Mouse (Mus musculus) C2C12 (cell line): ENCODE results near the gene Ror1. TPM values are rescaled to one million over a fixed set of nuclear protein-coding genes. Genes with fewer than 3 reads are reported as not detected.

Source experiments
- H3K27me3 ChIP-seq: one replicate; pipeline ENCODE4 v1.6.1; 2011; ENCODE audit not compliant: control insufficient read depth, insufficient read depth, insufficient read length
- H3K36me3 ChIP-seq: one replicate; pipeline ENCODE4 v1.6.1; 2011; ENCODE audit not compliant: control insufficient read depth, insufficient read depth
- H3K4me3 ChIP-seq: one replicate; pipeline ENCODE4 v1.5.1; 2011; ENCODE audit warnings: mild to moderate bottlenecking, control low read depth; ENCODE audit not compliant: poor library complexity, insufficient read depth, severe bottlenecking
- H3K79me2 ChIP-seq: one replicate; pipeline ENCODE4 v1.6.1; 2011; ENCODE audit not compliant: control insufficient read depth, insufficient read depth
- H3K79me3 ChIP-seq: one replicate; pipeline ENCODE4 v1.6.1; 2011; ENCODE audit warnings: low read depth, control low read depth
- H3ac ChIP-seq: one replicate; pipeline ENCODE3; 2011; ENCODE audit warnings: low read depth; ENCODE audit not compliant: control insufficient read depth, insufficient read length
- CEBPB ChIP-seq: IDR thresholded peaks from one replicate; pipeline ENCODE4 v1.6.1; 2011; ENCODE audit warnings: low read depth, mild to moderate bottlenecking, control low read depth, moderate library complexity
- CTCF ChIP-seq: IDR thresholded peaks from one replicate; pipeline ENCODE4 v1.5.1; 2011; ENCODE audit not compliant: control insufficient read depth, insufficient read depth, insufficient read length
- FOSL1 ChIP-seq: IDR thresholded peaks from one replicate; pipeline ENCODE4 v1.8.0; 2011; ENCODE audit warnings: mild to moderate bottlenecking, low read length; ENCODE audit not compliant: poor library complexity, insufficient read depth, severe bottlenecking
- MAX ChIP-seq: IDR thresholded peaks from one replicate; pipeline ENCODE4 v1.6.1; 2011; ENCODE audit warnings: mild to moderate bottlenecking, control low read depth
- MYOD1 ChIP-seq: IDR thresholded peaks from one replicate; pipeline ENCODE4 v1.6.1; 2011; ENCODE audit warnings: low read depth; ENCODE audit not compliant: control insufficient read depth, insufficient read length
- MYOG ChIP-seq: IDR thresholded peaks from one replicate; pipeline ENCODE4 v1.6.1; 2011; ENCODE audit not compliant: control insufficient read depth, insufficient read length; ENCODE audit errors: extremely low read depth
- USF1 ChIP-seq: IDR thresholded peaks from one replicate; pipeline ENCODE4 v1.6.1; 2011; ENCODE audit warnings: low read depth, mild to moderate bottlenecking, control low read depth, moderate library complexity
- polyA plus RNA-seq: library from polyadenylated mRNA; unstranded; fragments of >200 nt; fragmentation: generic; extraction: Trizol; gene quantifications from one replicate; pipeline ENCODE4 v1.2.1, GENCODE M21; 2012; ENCODE audit warnings: missing spikeins

The Ror1 gene
- polyA plus RNA-seq, 1 experiment, result 0.04 TPM

DNA sequence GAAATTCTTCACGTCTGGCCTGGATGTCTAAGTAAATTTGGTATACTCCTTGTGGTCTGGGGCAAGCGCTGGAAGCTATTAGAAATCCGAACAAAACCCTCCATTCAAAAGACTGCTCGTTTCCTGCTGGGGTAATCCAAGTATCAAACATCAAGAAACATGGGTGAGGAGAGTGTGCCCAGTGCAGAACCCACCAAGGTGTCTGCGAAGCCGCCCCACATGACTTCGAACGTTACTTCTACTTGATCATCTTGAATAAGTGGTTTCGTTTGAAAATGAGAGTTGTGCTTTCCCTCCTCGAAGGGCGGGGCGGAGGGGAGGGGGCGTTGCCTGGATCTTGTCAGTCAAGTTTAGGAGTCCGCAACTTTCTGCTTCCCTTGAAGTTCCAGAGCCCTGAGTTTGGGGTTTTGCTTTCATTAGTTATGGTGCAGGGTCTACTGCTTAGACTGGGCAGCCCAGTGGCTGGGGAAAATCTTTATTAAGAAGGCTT, 74.6 kb downstream of the Ror1 start:
- Histone ChIP-seq H3K27me3 (no peaks in the 10 kb centered on the region), H3K79me3 (no peaks in the 10 kb centered on the region), H3K4me3 (no peak overlapping the region), H3ac (no peak overlapping the region), H3K36me3 (no peaks in the 10 kb centered on the region), H3K79me2 (no peaks in the 10 kb centered on the region)
- TF ChIP-seq USF1, result no peak

DNA sequence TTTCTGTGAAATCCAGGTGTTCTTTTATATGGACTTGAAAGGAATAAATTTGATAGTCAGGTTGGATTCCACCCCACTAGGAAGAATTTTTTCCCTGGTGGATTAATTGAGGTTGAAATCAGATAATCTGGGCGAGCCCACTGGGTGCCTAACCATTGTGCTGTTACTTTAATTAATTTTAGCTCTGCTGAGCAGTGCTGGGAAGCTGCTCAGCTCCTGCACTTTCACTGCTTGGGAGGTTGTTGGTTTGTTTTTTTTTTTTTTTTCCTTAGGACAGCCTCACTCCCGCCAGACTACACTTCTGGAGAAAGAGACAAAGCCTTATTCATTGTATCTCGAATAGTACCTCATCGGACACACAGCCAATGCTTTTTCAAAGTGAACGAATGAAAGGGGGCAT, 75.2 kb downstream of the Ror1 start:
- H3K36me3 ChIP-seq, result no peaks in the 10 kb centered on the region
- H3K79me2 ChIP-seq, result no peaks in the 10 kb centered on the region
- no peaks in the 10 kb centered on the region for H3K27me3 ChIP-seq
- no peak overlapping the region for H3K4me3 ChIP-seq
- H3K79me3 ChIP-seq, result no peaks in the 10 kb centered on the region
- H3ac ChIP-seq, result no peak overlapping the region
- TF ChIP-seq FOSL1 (no peak), USF1 (no peak), MYOG (no peak)

DNA sequence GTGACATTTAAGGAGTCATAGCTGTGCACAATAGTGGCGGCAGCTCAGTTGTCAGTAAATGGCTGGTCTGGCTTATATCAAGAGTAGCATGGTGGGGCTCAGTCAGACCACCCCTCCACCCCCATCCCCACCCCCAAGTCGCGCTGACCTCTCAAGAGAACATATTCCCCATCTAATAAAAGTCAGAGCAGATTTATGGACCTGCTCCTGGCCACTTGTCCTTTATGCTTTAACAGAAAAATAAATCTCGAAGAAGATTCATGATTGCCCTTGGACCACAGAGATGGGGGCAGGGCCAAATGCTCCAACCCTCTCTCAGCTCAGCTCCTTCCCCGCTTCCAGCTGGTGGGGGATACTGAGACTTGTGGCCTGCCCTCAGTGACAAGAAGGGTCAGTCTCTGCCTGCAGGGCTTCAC, 75.9 kb downstream of the Ror1 start:
- H3ac ChIP-seq, result no peak overlapping the region
- no peaks in the 10 kb centered on the region for H3K27me3 ChIP-seq
- no peak overlapping the region for H3K4me3 ChIP-seq
- H3K79me2 ChIP-seq, result no peaks in the 10 kb centered on the region
- TF ChIP-seq CTCF (no peak), MYOD1 (no peak), CEBPB (no peak), MYOG (no peak), MAX (no peak), FOSL1 (no peak), USF1 (no peak)
- H3K79me3 ChIP-seq, result no peaks in the 10 kb centered on the region
- H3K36me3 ChIP-seq, result no peaks in the 10 kb centered on the region

DNA sequence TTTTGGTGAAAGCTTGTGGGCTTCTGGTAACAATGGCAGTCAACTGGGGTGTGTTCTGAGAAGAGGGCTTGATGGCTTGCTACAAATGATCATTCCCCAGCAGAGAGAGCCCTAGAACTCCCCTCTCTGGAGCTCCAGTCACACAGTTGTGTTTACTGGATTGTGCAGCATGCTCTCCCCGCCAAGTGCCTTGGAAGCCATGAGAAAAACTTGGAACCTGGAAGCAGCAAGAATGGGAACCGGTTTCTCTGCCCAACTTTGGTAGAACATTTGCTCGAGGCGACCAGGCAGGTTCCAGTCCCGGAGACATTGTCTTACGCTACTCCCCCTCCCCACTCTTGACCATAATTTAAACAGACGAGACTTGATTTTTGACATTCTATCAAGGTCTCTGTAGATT, 80.0 kb downstream of the Ror1 start:
- Histone ChIP-seq H3K4me3 (no peak overlapping the region), H3ac (no peak overlapping the region), H3K27me3 (no peaks in the 10 kb centered on the region), H3K79me2 (no peaks in the 10 kb centered on the region), H3K79me3 (no peaks in the 10 kb centered on the region), H3K36me3 (no peaks in the 10 kb centered on the region)
- TF ChIP-seq FOSL1, result no peak
- no peak for TF ChIP-seq MAX
- TF ChIP-seq MYOG, result no peak
- TF ChIP-seq CEBPB, result no peak
- TF ChIP-seq USF1, result no peak
- no peak for TF ChIP-seq CTCF
- no peak for TF ChIP-seq MYOD1

DNA sequence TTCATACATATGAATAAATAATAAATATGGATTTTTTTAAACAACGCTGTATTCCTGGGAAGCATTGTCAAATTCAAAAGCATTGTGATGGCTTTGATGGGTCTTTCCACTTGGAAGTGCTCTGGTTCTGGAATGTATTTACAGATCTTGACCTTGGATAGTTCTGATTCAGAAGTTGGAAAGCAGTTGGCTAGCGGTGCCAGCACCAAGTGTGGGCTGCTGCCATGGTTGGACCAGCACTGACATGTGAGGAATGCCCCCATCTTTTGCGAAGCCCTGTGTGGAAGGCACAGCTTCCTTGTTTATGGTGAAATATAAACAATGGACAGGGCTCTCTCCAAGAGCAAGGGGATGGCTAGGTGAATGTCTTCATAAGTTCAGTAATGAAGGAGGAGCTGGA, 82.7 kb downstream of the Ror1 start:
- no peak overlapping the region for H3ac ChIP-seq
- no peaks in the 10 kb centered on the region for H3K79me3 ChIP-seq
- H3K36me3 ChIP-seq, result no peaks in the 10 kb centered on the region
- peaks cover 3% of the 10 kb centered on the region for H3K27me3 ChIP-seq
- H3K4me3 ChIP-seq, result no peak overlapping the region
- H3K79me2 ChIP-seq, result no peaks in the 10 kb centered on the region
- TF ChIP-seq CTCF (no peak), MAX (no peak), USF1 (no peak)

DNA sequence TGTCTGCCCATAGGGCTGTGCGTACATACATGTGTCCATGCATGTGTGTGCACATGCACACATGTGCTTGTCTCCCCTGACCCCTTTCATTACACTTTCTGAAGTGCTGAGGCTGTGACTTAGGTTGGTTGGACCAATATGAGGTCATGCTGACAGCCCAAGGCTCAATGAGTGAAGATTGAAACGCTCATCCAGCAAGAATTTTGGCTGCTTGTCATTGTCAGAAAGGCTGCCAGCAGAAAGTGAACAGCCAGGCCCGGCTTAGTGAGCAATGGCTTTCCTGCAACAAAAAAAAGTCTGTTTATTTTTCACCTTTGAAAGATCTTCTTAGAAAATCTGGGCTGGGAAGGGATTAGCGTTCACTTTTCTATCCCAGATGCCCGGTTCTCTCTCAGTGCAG, 86.1 kb downstream of the Ror1 start:
- Histone ChIP-seq H3K4me3 (no peak overlapping the region), H3K27me3 (peaks cover 3% of the 10 kb centered on the region), H3K36me3 (no peaks in the 10 kb centered on the region), H3ac (no peak overlapping the region), H3K79me3 (no peaks in the 10 kb centered on the region), H3K79me2 (no peaks in the 10 kb centered on the region)
- no peak for TF ChIP-seq MYOG

DNA sequence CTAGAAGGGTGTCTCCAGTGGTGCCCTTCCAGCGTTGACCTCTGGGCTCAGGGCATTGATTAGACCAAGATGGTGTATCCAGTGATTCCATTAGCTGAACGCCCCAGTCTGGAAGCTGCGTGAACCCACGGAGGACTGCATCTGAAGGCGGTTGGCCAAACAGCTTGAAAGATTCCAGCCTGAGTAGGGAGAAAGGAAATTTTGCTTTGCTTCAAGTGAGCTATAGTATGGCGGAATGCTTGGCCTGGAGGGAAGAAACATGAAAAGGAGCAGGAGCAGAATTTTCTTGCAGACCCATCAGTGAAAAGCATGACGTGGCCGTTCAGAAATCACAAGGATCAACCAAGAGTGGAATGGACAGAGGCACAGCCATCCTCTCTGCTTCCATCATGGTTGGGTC, 91.2 kb downstream of the Ror1 start:
- peaks cover 3% of the 10 kb centered on the region for H3K27me3 ChIP-seq
- TF ChIP-seq FOSL1, result no peak
- TF ChIP-seq CEBPB, result no peak
- no peak for TF ChIP-seq MYOG
- TF ChIP-seq USF1, result no peak
- no peak for TF ChIP-seq MAX
- no peak for TF ChIP-seq CTCF
- TF ChIP-seq MYOD1, result no peak

More for the DNA sequence above, 91.2 kb downstream of the Ror1 start:
- H3K79me3 ChIP-seq, result no peaks in the 10 kb centered on the region
- H3ac ChIP-seq, result no peak overlapping the region
- H3K4me3 ChIP-seq, result no peak overlapping the region
- no peaks in the 10 kb centered on the region for H3K79me2 ChIP-seq
- no peaks in the 10 kb centered on the region for H3K36me3 ChIP-seq
